Mouse (Mus musculus) ES-Bruce4 (cell line): ENCODE results near the gene Six4. TPM values are rescaled to one million over a fixed set of nuclear protein-coding genes. Genes with fewer than 3 reads are reported as not detected.
"Not testable (repeated sequence)": the region's sequence is repeated elsewhere in the genome, so short reads cannot be mapped to it uniquely, and the experiment has no call there.

ENCODE experiments used
- H3K27ac ChIP-seq: 2 replicates; pipeline ENCODE4 v1.5.1; 2012; ENCODE audit warnings: low read length, inconsistent platforms; ENCODE audit not compliant: insufficient read depth
- H3K27me3 ChIP-seq: 2 replicates; pipeline ENCODE4 v1.6.1; 2012; ENCODE audit warnings: mild to moderate bottlenecking, low read length, inconsistent platforms; ENCODE audit not compliant: control insufficient read depth, poor library complexity, insufficient read depth, severe bottlenecking
- H3K36me3 ChIP-seq: 2 replicates; pipeline ENCODE4 v1.6.1; 2012; ENCODE audit warnings: inconsistent platforms, mild to moderate bottlenecking, low read length, moderate library complexity; ENCODE audit not compliant: control insufficient read depth, poor library complexity, insufficient read depth, severe bottlenecking
- H3K4me1 ChIP-seq: one replicate; pipeline ENCODE4 v1.8.1; 2011; ENCODE audit warnings: low read length; ENCODE audit not compliant: control insufficient read depth, insufficient read depth
- H3K4me3 ChIP-seq: 2 replicates; pipeline ENCODE4 v1.5.1; 2011; ENCODE audit warnings: low read depth, mild to moderate bottlenecking, low read length
- H3K9ac ChIP-seq: 2 replicates; pipeline ENCODE4 v1.6.1; 2012; ENCODE audit warnings: low read depth, mild to moderate bottlenecking, inconsistent platforms; ENCODE audit not compliant: poor library complexity, severe bottlenecking
- H3K9me3 ChIP-seq: replicated peaks from 2 replicates; pipeline ENCODE4 v1.6.1; 2012; ENCODE audit warnings: mild to moderate bottlenecking, low read length, inconsistent platforms; ENCODE audit not compliant: control insufficient read depth, poor library complexity, insufficient read depth, severe bottlenecking
- CTCF ChIP-seq: IDR thresholded peaks from one replicate; pipeline ENCODE4 v1.8.1; 2011; ENCODE audit warnings: low read depth, low read length
- EP300 ChIP-seq: IDR thresholded peaks from 2 replicates; pipeline ENCODE4 v1.6.1; 2011; ENCODE audit warnings: low read depth, low read length; ENCODE audit not compliant: insufficient read depth
- POLR2A ChIP-seq: IDR thresholded peaks from one replicate; pipeline ENCODE4 v1.8.1; 2011; ENCODE audit warnings: low read length; ENCODE audit not compliant: insufficient read depth
- polyA plus RNA-seq: library from polyadenylated mRNA; stranded (reverse); fragments of >200 nt; gene quantifications from 2 replicates; pipeline ENCODE4 v1.2.4, GENCODE M21; 2011; ENCODE audit warnings: low read depth; ENCODE audit not compliant: missing spikeins, insufficient read depth, insufficient read length

Six4 gene
- polyA plus RNA-seq, result 46.0 and 47.0 TPM in 2 replicates

- TF ChIP-seq POLR2A (peak; percentile 85), EP300 (peak; percentile 87), CTCF (no peak)
- H3K27me3 ChIP-seq, result no peaks in the 10 kb centered on the region
- peaks cover 6% of the 10 kb centered on the region for H3K4me1 ChIP-seq
- no peaks in the 10 kb centered on the region for H3K9me3 ChIP-seq
- peak within 1 kb of the TSS; percentile 84 for H3K9ac ChIP-seq
- peak within 1 kb of the TSS; percentile 93 for H3K27ac ChIP-seq
- peaks cover 17% of the 10 kb centered on the region for H3K36me3 ChIP-seq
- H3K4me3 ChIP-seq, result peak within 1 kb of the TSS; percentile 79
Observed at GRCm38 (mm10) chr12:73113196-73113595, at the start of gene Six4. TSS of gene Six4 (minus strand) at chr12:73113456.

- no peak for TF ChIP-seq POLR2A
- TF ChIP-seq EP300, result no peak
- TF ChIP-seq CTCF, result no peak
- no peaks in the 10 kb centered on the region for H3K36me3 ChIP-seq
- no peaks in the 10 kb centered on the region for H3K27me3 ChIP-seq
- no peaks in the 10 kb centered on the region for H3K4me1 ChIP-seq
- no peak overlapping the region for H3K9ac ChIP-seq
- no peak overlapping the region for H3K4me3 ChIP-seq
- no peak overlapping the region for H3K27ac ChIP-seq
- H3K9me3 ChIP-seq, result 0 out of 2 replicates have a peak, but pooled peaks cover 3% of the 10 kb centered on the region
Observed at GRCm38 (mm10) chr12:73162408-73163181, 49.3 kb upstream of the Six4 start.

- Histone ChIP-seq H3K27ac (no peak overlapping the region), H3K9me3 (no peaks in the 10 kb centered on the region), H3K4me1 (no peaks in the 10 kb centered on the region), H3K36me3 (no peaks in the 10 kb centered on the region), H3K4me3 (no peak overlapping the region), H3K9ac (no peak overlapping the region), H3K27me3 (no peaks in the 10 kb centered on the region)
- TF ChIP-seq CTCF, result no peak
- TF ChIP-seq EP300, result no peak
- TF ChIP-seq POLR2A, result no peak
Observed at GRCm38 (mm10) chr12:73160341-73160740, 47.1 kb upstream of the Six4 start.

GRCm38 (mm10) chr12:73154150-73154549, 40.9 kb upstream of the Six4 start:
- Histone ChIP-seq H3K27ac (no peak overlapping the region), H3K9me3 (no peaks in the 10 kb centered on the region), H3K27me3 (no peaks in the 10 kb centered on the region), H3K36me3 (no peaks in the 10 kb centered on the region), H3K4me1 (no peaks in the 10 kb centered on the region), H3K9ac (no peak overlapping the region), H3K4me3 (no peak overlapping the region)
- TF ChIP-seq POLR2A (no peak), EP300 (no peak)

DNA sequence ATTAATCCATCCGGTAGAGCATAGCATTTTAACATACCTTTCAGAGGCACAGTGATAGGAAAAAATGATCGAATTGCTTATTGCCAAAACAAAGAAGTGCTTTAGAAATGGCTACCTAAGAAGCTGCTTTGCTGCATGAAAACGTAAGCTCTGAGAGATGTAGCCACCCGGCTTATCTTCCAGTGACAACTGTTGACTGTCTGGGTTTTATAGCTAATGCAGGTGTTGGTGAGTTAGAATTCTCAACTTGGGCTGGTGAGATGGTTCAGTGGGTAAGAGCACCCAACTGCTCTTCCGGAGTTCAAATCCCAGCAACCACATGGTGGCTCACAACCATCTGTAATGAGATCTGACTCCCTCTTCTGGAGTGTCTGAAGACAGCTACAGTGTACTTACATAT, 37.8 kb upstream of the Six4 start:
- H3K36me3 ChIP-seq, H3K27me3 ChIP-seq, H3K9ac ChIP-seq, H3K4me1 ChIP-seq, H3K27ac ChIP-seq, H3K9me3 ChIP-seq, H3K4me3 ChIP-seq: not testable (repeated sequence)

GRCm38 (mm10) chr12:73147236-73147635, 34.0 kb upstream of the Six4 start:
- H3K4me3 ChIP-seq, result no peak overlapping the region
- no peaks in the 10 kb centered on the region for H3K4me1 ChIP-seq
- H3K9me3 ChIP-seq, result no peaks in the 10 kb centered on the region
- TF ChIP-seq POLR2A (no peak), CTCF (no peak), EP300 (no peak)
- H3K27ac ChIP-seq, result no peak overlapping the region
- no peak overlapping the region for H3K9ac ChIP-seq
- no peaks in the 10 kb centered on the region for H3K36me3 ChIP-seq
- H3K27me3 ChIP-seq, result no peaks in the 10 kb centered on the region
